Mouse (Mus musculus) hindbrain, embryonic 14.5 days (tissue): ENCODE results near the gene Igfn1. TPM values are rescaled to one million over a fixed set of nuclear protein-coding genes. Genes with fewer than 3 reads are reported as not detected.

Experiments used
- ATAC-seq: fragments of 200-750 bp; cut with Nextera tagmentation; 2 replicates; pipeline ENCODE4 v1.8.0; 2017; ENCODE audit warnings: moderate number of reproducible peaks, mild to moderate bottlenecking, moderate TSS enrichment, moderate library complexity; ENCODE audit not compliant: low FRiP score
- DNase-seq: peaks from one replicate; pipeline ENCODE4 v3.0.0-alpha.2; 2015; ENCODE audit warnings: low spot score
- H3K27ac ChIP-seq: fragments of 300-500 bp; sonication (generic); 2 replicates; pipeline ENCODE4 v1.5.1; 2014; ENCODE audit warnings: mild to moderate bottlenecking, moderate library complexity
- H3K27me3 ChIP-seq: fragments of 300-500 bp; sonication (generic); 2 replicates; pipeline ENCODE4 v1.6.1; 2014; ENCODE audit warnings: mild to moderate bottlenecking, low read length, mixed read lengths; ENCODE audit not compliant: control insufficient read depth, insufficient read depth
- H3K36me3 ChIP-seq: fragments of 300-500 bp; sonication (generic); replicated peaks from 2 replicates; pipeline ENCODE4 v1.6.1; 2014; ENCODE audit not compliant: control insufficient read depth, insufficient read depth
- H3K4me1 ChIP-seq: fragments of 300-500 bp; sonication (generic); replicated peaks from 2 replicates; pipeline ENCODE4 v1.6.1; 2014; ENCODE audit warnings: antibody characterized with exemption, low read length, mixed read lengths; ENCODE audit not compliant: control insufficient read depth, insufficient read depth
- H3K4me2 ChIP-seq: fragments of 300-500 bp; sonication (generic); replicated peaks from 2 replicates; pipeline ENCODE4 v1.6.1; 2014; ENCODE audit warnings: mild to moderate bottlenecking, moderate library complexity
- H3K4me3 ChIP-seq: fragments of 300-500 bp; sonication (generic); replicated peaks from 2 replicates; pipeline ENCODE4 v1.5.1; 2014; ENCODE audit warnings: mild to moderate bottlenecking, low read length
- H3K9ac ChIP-seq: fragments of 300-500 bp; sonication (generic); 2 replicates; pipeline ENCODE4 v1.6.1; 2014
- H3K9me3 ChIP-seq: fragments of 300-500 bp; sonication (generic); 2 replicates; pipeline ENCODE4 v1.6.1; 2016; ENCODE audit warnings: low read length; ENCODE audit not compliant: control insufficient read depth
- WGBS: fragments of 180-500 bp; shearing (Covaris S2); extraction: QIAGEN DNeasy Blood & Tissue Kit; methylation state at CpG from one replicate; pipeline ENCODE4 v1.1.7; 2014; 5-methylcytosine and 5-hydroxymethylcytosine counted together
- polyA plus RNA-seq: library from polyadenylated mRNA; unstranded; fragments of >200 nt; fragmentation: Nextera tagmentation; extraction: Ambion mirVana; gene quantifications from 2 replicates; pipeline ENCODE4 v1.2.1, GENCODE M21; 2014

Gene Igfn1
- polyA plus RNA-seq, result not detected in 2 replicates

- Histone ChIP-seq H3K4me2 (peak within 1 kb of the TSS; percentile 65), H3K9me3 (no peaks in the 10 kb centered on the region), H3K4me1 (peaks cover 8% of the 10 kb centered on the region; the same call in 1 of the 2 replicates), H3K9ac (no peak within 1 kb of the TSS), H3K27me3 (peaks cover 16% of the 10 kb centered on the region), H3K4me3 (no peak within 1 kb of the TSS), H3K36me3 (no peaks in the 10 kb centered on the region), H3K27ac (no peak within 1 kb of the TSS)
- DNase-seq, result no peak
- ATAC-seq, result no peak
- 80% methylated on average over 3 of the region's 3 CpGs for WGBS
These were observed at the start of gene Igfn1 for GRCm38 (mm10) chr1:136006292-136006748. Igfn1 (minus strand) TSS chr1:136006342.

- Histone ChIP-seq H3K9ac (no peak overlapping the region), H3K4me3 (no peak overlapping the region), H3K9me3 (no peaks in the 10 kb centered on the region), H3K4me1 (peaks cover 17% of the 10 kb centered on the region; the same call in 1 of the 2 replicates), H3K36me3 (no peaks in the 10 kb centered on the region), H3K27me3 (peaks cover 6% of the 10 kb centered on the region), H3K4me2 (no peak overlapping the region), H3K27ac (no peak overlapping the region)
- 49% methylated on average over 3 of the region's 3 CpGs for WGBS
- DNase-seq (peak; percentile 30), ATAC-seq (no peak; the same call in 1 of the 2 replicates)
These were observed 49.6 kb upstream of the Igfn1 start for GRCm38 (mm10) chr1:136055771-136056170.

GRCm38 (mm10) chr1:136052547-136052946, 46.4 kb upstream of the Igfn1 start, which contains the start of gene Cacna1s:
Cacna1s (plus strand) TSS chr1:136052750.
- Histone ChIP-seq H3K4me3 (no peak within 1 kb of the TSS), H3K4me2 (no peak within 1 kb of the TSS), H3K27me3 (peaks cover 24% of the 10 kb centered on the region), H3K9ac (no peak within 1 kb of the TSS), H3K36me3 (no peaks in the 10 kb centered on the region), H3K9me3 (no peaks in the 10 kb centered on the region), H3K4me1 (peaks cover 20% of the 10 kb centered on the region; the same call in 1 of the 2 replicates), H3K27ac (no peak within 1 kb of the TSS)
- 44% methylated on average over 11 of the region's 11 CpGs for WGBS
- DNase-seq, result no peak
- no peak for ATAC-seq

GRCm38 (mm10) chr1:136051465-136051864, 45.3 kb upstream of the Igfn1 start:
- peak overlapping the region; percentile 58 for H3K4me2 ChIP-seq
- peak overlapping the region; percentile 46; the same call in 1 of the 2 replicates for H3K9ac ChIP-seq
- 3% methylated on average over 6 of the region's 6 CpGs for WGBS
- H3K9me3 ChIP-seq, result no peaks in the 10 kb centered on the region
- DNase-seq (peak; percentile 86), ATAC-seq (peak; percentile 83)
- H3K27me3 ChIP-seq, result peaks cover 24% of the 10 kb centered on the region
- no peaks in the 10 kb centered on the region for H3K36me3 ChIP-seq
- no peak overlapping the region for H3K27ac ChIP-seq
- H3K4me3 ChIP-seq, result peak overlapping the region; percentile 36
- H3K4me1 ChIP-seq, result peaks cover 14% of the 10 kb centered on the region; the same call in 1 of the 2 replicates

- peak overlapping the region; percentile 46 for H3K9ac ChIP-seq
- 0 out of 2 replicates have a peak, but pooled peaks cover 9% of the 10 kb centered on the region for H3K4me1 ChIP-seq
- under 1% methylated on average over 36 of the region's 36 CpGs for WGBS
- peak overlapping the region; percentile 58 for H3K4me2 ChIP-seq
- peak overlapping the region; percentile 36 for H3K4me3 ChIP-seq
- peaks cover 24% of the 10 kb centered on the region for H3K27me3 ChIP-seq
- H3K36me3 ChIP-seq, result no peaks in the 10 kb centered on the region
- DNase-seq, result peak; percentile 52
- H3K9me3 ChIP-seq, result no peaks in the 10 kb centered on the region
- H3K27ac ChIP-seq, result no peak overlapping the region
- peak; percentile 60 for ATAC-seq
These were observed 44.8 kb upstream of the Igfn1 start for GRCm38 (mm10) chr1:136051013-136051315.

- WGBS, result 19% methylated on average over 29 of the region's 29 CpGs
- Histone ChIP-seq H3K4me2 (peak within 1 kb of the TSS; percentile 58), H3K27me3 (peaks cover 24% of the 10 kb centered on the region), H3K36me3 (no peaks in the 10 kb centered on the region), H3K9ac (peak within 1 kb of the TSS; percentile 46), H3K4me1 (0 out of 2 replicates have a peak, but pooled peaks cover 9% of the 10 kb centered on the region), H3K27ac (no peak within 1 kb of the TSS), H3K4me3 (peak within 1 kb of the TSS; percentile 36), H3K9me3 (no peaks in the 10 kb centered on the region)
- ATAC-seq (no peak), DNase-seq (no peak)
These were observed 44.3 kb upstream of the Igfn1 start, which contains the start of gene Ascl5 for GRCm38 (mm10) chr1:136050312-136051012. Ascl5 (plus strand) TSS chr1:136050804.

- Histone ChIP-seq H3K36me3 (no peaks in the 10 kb centered on the region), H3K9ac (no peak overlapping the region), H3K27ac (no peak overlapping the region), H3K27me3 (peaks cover 24% of the 10 kb centered on the region), H3K4me2 (no peak overlapping the region), H3K4me3 (no peak overlapping the region), H3K9me3 (no peaks in the 10 kb centered on the region), H3K4me1 (0 out of 2 replicates have a peak, but pooled peaks cover 9% of the 10 kb centered on the region)
- ATAC-seq (no peak), DNase-seq (no peak)
- WGBS, result 76% methylated on average over 9 of the region's 9 CpGs
These were observed 41.8 kb upstream of the Igfn1 start for GRCm38 (mm10) chr1:136047894-136048293.

- no peak overlapping the region for H3K27ac ChIP-seq
- 0 out of 2 replicates have a peak, but pooled peaks cover 9% of the 10 kb centered on the region for H3K4me1 ChIP-seq
- H3K4me2 ChIP-seq, result no peak overlapping the region
- no peak overlapping the region for H3K4me3 ChIP-seq
- WGBS, result 6% methylated on average over 2 of the region's 2 CpGs
- H3K36me3 ChIP-seq, result no peaks in the 10 kb centered on the region
- H3K9me3 ChIP-seq, result no peaks in the 10 kb centered on the region
- ATAC-seq (no peak), DNase-seq (no peak)
- H3K27me3 ChIP-seq, result peaks cover 24% of the 10 kb centered on the region
- H3K9ac ChIP-seq, result no peak overlapping the region
These were observed 41.3 kb upstream of the Igfn1 start for GRCm38 (mm10) chr1:136047432-136047831.

- H3K9me3 ChIP-seq, result no peaks in the 10 kb centered on the region
- H3K9ac ChIP-seq, result no peak overlapping the region
- ATAC-seq (0 out of 2 replicates have a peak, but pooled peaks have one; percentile 18), DNase-seq (peak; percentile 78)
- H3K27me3 ChIP-seq, result peaks cover 18% of the 10 kb centered on the region
- H3K4me2 ChIP-seq, result no peak overlapping the region
- H3K4me1 ChIP-seq, result peaks cover 4% of the 10 kb centered on the region; the same call in 1 of the 2 replicates
- WGBS, result 18% methylated on average over 4 of the region's 4 CpGs
- no peak overlapping the region for H3K27ac ChIP-seq
- H3K36me3 ChIP-seq, result no peaks in the 10 kb centered on the region
- H3K4me3 ChIP-seq, result no peak overlapping the region
These were observed 39.6 kb upstream of the Igfn1 start for GRCm38 (mm10) chr1:136045774-136046173.
